Mouse (Mus musculus) granulocyte monocyte progenitor cell, adult 5-6 weeks (primary cell): ENCODE results near the gene Pdzd2. TPM values are rescaled to one million over a fixed set of nuclear protein-coding genes. Genes with fewer than 3 reads are reported as not detected.

Experiments used
- ATAC-seq: replicated peaks from 2 replicates; pipeline ENCODE4 v1.8.0; 2016; ENCODE audit warnings: mild to moderate bottlenecking, moderate TSS enrichment, inconsistent platforms; ENCODE audit not compliant: poor library complexity, severe bottlenecking
- total RNA-seq, 2 experiments: library from RNA; stranded (forward) in 1 of 2; stranded (reverse) in 1 of 2; fragments of 200-712, 200-1000 nt in 1 of 2; fragments of >200 nt in 1 of 2; fragmentation: Nextera tagmentation in 1 of 2; gene quantifications; 2 replicates each; pipeline ENCODE4 v1.2.3; 2014 to 2017

The Pdzd2 gene
- total RNA-seq (2014; fragmentation: Nextera tagmentation), result 0.13 and 0.28 TPM in 2 replicates
- 0.15 and 0.17 TPM in 2 replicates for total RNA-seq (2017)

GRCm38 (mm10) chr15:12739277-12740247 is at the start of gene Pdzd2:
TSS of gene Pdzd2 (minus strand) at chr15:12739924.
- ATAC-seq, result peak; percentile 90

- ATAC-seq, result no peak
These were observed 49.7 kb upstream of the Pdzd2 start for GRCm38 (mm10) chr15:12789406-12789867.

- ATAC-seq, result no peak
These were observed 48.8 kb upstream of the Pdzd2 start for GRCm38 (mm10) chr15:12788536-12788935.

GRCm38 (mm10) chr15:12781729-12782326 is 42.1 kb upstream of the Pdzd2 start:
- no peak for ATAC-seq

- no peak for ATAC-seq
These were observed 41.6 kb upstream of the Pdzd2 start for GRCm38 (mm10) chr15:12781296-12781695.

DNA sequence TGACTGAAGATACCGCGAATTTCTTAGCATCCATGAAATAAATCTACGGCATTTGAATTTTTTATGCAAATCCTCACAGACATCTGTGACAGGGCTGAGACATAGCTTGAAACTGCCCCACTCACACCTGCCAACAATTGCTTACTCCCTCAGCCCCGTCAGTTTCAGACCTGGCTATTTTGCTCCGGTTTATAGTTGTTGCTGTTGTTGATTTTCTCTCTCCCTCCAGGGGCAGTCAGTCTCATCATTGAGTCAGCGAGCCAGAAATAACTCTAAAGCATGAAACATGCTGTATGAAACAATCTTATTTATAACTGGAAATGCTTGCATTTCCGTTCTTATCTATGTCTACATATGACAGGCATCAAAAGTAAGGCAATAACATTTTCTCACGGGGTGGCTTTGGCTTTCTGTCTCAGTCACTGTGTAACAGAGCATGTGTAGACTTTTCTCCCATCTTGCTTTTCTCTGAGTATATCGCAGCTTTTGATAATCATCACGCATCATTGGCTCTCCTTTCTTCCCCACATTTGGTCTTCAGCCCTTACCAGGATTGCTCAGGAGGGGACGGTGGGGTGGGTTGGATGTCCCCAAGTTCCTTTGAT is 34.5 kb upstream of the Pdzd2 start:
- no peak for ATAC-seq

DNA sequence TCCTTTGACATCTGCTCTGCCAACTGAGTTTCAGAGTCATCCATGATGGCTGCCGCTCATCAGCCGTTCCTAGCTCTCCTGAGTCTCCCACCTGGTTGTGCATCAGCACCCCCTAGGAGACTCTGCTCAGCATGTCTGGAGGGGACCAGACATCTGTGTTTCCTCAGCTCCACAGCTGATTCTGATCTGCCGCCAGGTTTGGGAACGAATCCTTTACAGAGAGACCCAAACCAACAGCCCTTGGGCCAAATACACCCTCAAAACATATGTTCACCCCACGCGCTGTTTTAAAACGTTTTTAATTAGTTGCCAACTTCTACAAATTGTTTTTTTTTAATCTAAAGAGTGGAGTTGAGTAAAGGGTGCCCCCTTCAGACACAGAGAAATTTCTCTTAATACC is 31.2 kb upstream of the Pdzd2 start:
- no peak for ATAC-seq

DNA sequence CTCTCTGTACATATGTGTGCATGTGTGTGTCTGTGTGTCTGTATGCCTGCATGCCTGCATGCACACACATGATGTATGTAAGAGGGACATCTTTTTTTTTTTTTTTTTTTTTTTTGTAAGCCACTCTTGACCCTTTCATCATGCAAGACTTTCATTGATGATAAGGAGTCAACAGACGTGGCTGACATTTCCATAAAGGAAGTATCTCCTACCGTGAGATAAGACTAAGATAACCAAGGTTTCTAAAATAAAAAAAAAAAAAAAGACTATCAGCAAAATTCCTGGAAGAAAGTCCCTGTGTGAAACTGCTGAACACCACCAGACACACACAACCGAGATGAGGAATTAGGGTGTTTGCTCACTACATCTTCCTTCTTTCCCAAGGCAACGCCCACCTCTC is 27.1 kb upstream of the Pdzd2 start:
- ATAC-seq, result no peak

GRCm38 (mm10) chr15:12763147-12763546 is 23.4 kb upstream of the Pdzd2 start:
- no peak for ATAC-seq

DNA sequence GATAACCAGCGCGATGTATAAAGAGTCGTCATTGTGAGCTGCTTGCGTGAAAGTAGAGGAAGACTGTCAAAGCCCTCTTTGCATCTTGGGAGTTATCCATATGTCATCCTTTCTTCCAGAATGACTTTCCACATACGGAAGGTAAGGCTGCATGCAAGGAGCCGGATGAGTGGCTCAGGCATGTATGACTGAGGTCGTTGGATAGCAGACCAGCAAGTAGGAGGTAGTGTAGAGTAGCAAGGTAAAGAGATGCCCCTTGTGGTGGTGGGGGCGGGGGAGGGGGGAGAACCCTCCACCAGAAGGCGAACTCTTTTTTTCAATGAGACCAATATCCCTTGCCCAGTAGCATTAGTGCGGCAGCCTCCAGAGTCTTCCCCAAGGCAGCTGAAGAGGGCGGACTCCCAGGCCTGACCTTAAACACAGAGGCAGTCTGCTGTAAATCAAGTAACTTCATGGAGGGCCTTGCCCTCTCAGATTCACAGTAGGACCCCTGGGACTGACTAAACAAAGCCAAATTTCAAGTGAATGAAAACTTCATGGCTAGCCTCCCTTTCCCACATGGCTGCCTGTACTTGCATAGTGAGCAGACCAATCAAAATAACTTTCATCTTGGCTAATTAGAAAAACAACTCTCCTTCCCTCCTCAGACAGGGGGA is 22.7 kb upstream of the Pdzd2 start:
- ATAC-seq, result no peak

- no peak for ATAC-seq
These were observed 21.0 kb upstream of the Pdzd2 start for GRCm38 (mm10) chr15:12760747-12761146.

DNA sequence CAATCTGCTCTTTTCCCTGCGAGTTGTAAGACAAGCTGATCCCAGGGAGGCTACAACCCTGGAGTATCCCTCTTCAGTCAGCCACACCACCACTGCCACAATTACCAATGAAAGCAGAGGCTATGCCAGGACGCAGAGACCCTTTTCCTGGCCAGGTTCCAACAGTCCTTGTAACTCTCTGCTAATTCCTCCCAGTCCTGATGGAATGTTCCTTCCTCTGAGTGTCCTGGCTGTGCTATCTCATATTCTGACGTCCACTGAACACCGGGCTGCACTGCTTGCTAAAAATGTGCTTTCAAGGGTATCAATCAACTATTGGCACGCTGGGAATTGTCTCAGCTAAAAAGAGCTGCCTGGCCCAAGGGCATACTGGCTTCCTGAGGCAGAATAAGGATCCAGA is 18.7 kb upstream of the Pdzd2 start:
- ATAC-seq, result no peak

DNA sequence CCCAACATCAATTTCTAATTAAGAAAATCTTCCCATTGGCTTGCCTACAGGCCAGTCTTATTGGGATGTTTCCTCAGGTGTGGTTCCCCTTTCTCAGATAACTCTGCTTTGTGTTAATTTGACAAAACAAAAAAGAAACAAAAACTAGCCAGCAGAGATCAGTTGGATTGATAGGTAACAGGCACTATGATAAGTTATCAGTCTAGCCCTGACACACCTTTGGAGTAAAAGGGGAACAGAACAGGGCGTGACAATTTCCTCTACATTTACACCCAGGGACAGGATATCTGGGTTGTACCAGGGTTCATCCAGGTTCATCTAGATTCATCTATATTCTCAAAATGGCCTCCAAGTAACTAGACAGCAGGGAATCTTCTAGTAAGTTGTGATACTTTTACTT is 18.0 kb upstream of the Pdzd2 start:
- no peak for ATAC-seq

- no peak for ATAC-seq
These were observed 13.5 kb upstream of the Pdzd2 start for GRCm38 (mm10) chr15:12753201-12753600.

DNA sequence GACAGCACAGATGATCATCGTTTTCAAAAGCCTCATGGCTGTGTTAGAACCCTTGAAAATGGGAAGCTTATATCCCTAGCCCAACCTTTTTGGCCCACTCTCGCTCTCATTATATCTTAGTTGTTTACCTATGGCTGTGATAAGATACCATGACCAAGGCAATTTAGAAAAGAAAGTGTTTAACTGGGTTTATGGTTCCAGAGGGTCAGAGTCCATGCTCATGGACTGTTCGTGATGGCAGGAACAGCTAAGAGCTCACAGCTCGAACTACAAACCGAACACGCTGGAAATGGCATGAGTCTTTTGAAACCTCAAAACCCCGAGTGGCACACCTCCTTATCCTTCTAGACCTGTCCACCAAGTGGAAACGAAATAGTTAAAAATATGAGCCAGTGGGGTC is 11.2 kb upstream of the Pdzd2 start:
- no peak for ATAC-seq

GRCm38 (mm10) chr15:12749549-12750301 is 10.0 kb upstream of the Pdzd2 start:
- ATAC-seq, result no peak

DNA sequence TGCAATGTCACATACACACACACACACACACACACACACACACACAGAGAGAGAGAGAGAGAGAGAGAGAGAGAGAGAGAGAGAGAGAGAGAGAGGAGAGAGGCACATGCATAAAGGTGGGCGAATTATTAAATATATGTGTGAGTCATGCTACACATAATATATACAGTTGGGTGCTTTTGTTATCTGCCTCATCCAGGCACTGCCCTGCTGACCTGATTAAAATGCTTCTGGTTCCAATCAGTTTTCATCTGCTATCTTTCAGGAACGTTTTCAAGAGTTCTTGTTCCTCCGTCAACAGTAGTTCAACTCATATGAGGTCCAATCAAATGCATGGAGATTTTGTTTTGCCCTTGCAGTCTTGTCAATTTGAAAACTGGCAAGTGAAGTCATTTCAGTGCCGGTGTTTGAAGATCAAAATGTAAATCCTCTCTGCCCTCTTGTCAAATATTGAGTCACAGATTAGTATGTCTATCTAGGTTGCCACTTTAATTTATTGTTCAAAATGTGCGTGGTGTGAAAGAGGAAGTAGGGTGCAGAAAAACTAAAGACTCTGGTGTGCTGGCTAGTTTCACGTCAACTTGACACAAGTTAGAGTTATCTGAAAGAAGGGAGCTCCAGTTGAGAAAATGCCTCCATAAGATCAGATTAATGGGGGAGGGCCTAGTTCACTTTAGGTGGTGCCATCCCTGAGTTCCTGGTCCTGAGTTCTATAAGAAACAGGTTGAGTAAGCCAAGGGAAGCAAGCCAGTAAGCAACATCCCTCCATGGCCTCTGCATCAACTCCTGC is 2.6 kb upstream of the Pdzd2 start:
- no peak for ATAC-seq

DNA sequence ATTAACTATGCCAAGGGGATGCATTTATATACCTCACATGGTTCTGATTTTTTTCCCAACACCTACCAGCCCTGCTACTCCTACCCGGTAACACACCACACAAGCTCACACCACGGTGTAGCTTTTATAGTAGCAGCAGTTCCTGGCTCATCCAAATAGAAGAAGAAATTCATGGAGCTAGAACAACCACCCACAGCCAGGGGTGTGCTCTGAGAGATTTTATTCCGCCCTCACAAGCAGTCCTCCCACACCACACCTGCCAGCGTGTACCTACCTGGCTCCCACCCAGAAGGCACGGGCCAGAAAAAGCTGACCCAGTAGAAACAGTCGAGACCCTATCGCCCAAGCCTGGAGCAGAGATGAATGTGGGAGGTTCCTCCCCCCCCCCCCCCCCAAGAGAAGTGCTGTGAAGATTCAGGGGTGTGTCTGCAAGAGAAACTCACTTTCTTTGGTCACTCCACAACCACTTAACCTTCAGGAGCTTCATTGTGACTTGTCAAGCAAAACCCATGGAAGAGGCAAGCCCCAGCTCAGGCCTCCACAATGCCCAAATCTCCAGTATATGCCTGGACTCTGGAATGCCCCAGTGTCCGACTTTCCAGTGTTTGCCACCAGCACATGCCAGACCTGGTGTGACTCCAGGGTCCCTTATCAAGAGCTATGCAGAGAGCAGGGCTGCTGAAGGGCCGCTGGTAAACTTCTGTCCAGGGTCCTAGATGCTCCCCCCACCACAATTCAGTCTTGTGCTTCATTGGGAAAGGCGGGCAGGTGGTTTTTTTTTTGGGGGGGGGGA is 1.2 kb downstream of the Pdzd2 start:
- no peak for ATAC-seq
